Mouse (Mus musculus): ENCODE data around the gene Kprp. TPM values are rescaled to one million over a fixed set of nuclear protein-coding genes. Genes with fewer than 3 reads are reported as not detected.

The Kprp gene
- polyA plus RNA-seq (2017; shearing (Covaris generic)): not detected

DNA sequence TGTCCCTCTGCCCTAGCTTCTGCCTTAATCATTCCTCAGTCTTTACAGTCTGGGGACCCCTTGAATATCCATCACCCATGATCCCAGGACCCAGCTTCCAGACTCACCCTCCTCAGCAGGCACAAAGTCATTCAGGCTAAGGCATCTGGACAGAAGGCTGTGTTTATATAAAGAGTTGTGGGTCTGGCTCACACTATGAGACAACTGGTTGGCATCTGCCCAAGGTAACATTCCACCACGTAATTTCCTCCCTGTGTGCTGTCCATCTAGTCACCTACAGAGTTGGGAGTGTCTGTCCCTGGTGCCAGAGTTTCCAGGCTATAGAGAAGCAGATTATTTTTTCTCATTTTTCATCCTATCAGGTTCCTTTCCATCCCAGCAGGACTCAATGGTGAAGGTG lies at the start of gene Kprp:
TSS of gene Kprp (minus strand) at position 140 of the 400 bp plus-strand sequence.

DNA sequence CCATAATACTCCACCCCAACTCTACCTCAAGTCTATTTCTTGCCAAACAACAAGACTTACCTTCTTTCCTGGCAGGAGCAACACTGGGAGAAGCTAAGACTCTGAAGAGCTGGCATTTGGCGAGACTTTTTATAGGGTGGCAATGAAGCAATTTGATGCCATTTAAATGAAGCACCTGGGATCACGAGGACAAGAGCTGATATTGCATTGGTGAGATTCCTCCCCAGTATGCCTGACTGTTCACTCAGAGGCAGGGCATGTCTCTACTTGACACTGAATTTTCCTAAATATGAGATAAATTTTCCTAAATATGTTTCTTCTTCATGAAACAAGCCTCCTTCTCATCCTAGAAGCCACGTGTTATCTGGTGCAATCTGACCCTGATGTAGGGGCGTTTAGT lies 43.1 kb upstream of the Kprp start, which contains the start of gene 2310050C09Rik:
TSS of gene 2310050C09Rik (minus strand) at position 101 of the 400 bp plus-strand sequence.

DNA sequence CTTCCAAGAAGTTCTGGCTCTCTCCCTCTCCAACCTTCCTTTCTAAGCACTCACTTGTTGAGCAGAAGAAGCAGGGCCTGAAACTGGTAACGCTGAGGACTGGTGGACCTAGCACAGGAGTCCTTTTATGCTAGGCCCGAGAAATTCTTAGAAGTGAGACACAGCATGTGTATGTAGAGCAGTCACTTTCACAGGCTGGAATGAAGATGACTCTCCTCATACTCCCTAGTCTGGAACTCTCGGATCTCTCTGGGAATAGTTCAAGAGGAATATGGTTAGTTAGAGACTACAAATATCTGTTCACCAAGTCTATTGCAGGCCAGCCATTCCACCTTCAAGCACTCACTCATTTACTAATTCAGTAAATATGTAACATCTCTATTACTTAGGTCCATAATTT lies 24.1 kb upstream of the Kprp start, which contains the start of gene Lce1l:
TSS of gene Lce1l (minus strand) at position 101 of the 400 bp plus-strand sequence.

DNA sequence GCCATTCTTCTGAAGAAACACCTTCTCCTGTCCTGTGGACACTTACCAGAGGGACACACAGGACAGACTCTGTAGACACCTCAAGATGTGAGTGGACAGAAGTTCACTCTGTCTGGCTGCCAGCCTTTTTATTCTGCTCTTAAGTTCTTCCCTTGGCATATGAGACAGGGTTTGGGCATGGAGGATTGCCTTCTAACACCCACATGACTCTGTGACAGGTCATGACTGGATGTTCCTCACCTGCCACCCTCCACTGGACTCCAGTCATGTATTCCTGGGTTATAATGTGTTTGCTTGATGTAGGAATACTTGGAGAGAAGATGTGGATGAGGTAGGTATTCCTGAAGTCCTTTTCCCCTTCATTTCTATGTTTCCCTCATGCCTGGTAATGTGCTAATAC lies 19.3 kb downstream of the Kprp start, which contains the start of gene Lce1k:
TSS of gene Lce1k (minus strand) at position 101 of the 400 bp plus-strand sequence.

DNA sequence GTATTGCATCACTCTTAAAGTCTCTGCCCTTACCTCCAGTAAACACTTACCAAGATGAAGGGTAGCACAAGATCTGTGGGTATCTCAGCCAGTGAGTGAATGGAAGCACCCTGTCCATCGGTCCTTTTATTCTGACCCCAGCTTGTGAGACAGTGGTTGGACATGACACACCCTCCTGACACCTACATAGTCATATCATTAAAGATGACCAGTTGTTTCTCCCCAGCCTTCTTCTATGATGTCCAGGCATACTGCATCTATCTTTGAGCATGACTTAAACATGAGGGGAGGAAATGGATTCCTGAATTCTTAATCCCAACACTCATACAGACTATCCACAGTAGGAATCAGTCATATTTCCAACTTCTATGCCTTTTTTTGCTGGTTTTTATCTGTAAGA lies 36.6 kb downstream of the Kprp start, which contains the start of gene Lce1j:
TSS of gene Lce1j (minus strand) at position 101 of the 400 bp plus-strand sequence.

DNA sequence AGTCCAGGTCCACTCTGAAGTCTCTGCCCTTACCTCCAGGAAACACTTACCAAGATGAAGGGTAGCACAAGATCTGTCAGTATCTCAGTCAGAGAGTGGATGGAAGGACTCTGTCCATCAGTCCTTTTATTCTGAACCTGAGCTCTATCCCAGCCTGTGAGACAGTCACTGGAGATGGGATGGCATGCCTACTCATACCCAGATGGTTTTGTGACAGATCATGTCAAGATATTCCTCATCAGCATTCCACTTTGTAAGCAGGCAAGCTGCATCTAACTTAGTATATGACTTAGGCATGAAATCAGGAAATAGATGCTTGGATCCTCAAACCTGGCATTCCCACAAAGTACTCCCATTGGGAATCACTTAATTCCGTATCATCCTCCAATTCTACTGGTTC lies 48.2 kb downstream of the Kprp start, which contains the start of gene Lce1i:
TSS of gene Lce1i (minus strand) at position 101 of the 400 bp plus-strand sequence.

Other genes with a start within 250 kb of the Kprp start
- gene Smcp, start 238.2 kb downstream of the Kprp start, polyA plus RNA-seq (2017; shearing (Covaris generic)): not detected
- gene 2210017I01Rik, start 219.8 kb downstream of the Kprp start, polyA plus RNA-seq (2017; shearing (Covaris generic)): not detected
- not detected for gene Lce6a, start 205.6 kb downstream of the Kprp start, polyA plus RNA-seq (2017; shearing (Covaris generic))
- gene Lce1a1, start 178.9 kb downstream of the Kprp start, polyA plus RNA-seq (2017; shearing (Covaris generic)): not detected
- not detected for gene Lce1b, start 170.3 kb downstream of the Kprp start, polyA plus RNA-seq (2017; shearing (Covaris generic))
- gene Lce1a2, start 156.9 kb downstream of the Kprp start, polyA plus RNA-seq (2017; shearing (Covaris generic)): not detected
- gene Lce1c, start 148.0 kb downstream of the Kprp start, polyA plus RNA-seq (2017; shearing (Covaris generic)): not detected
- gene Lce1d, start 140.0 kb downstream of the Kprp start, polyA plus RNA-seq (2017; shearing (Covaris generic)): not detected
- not detected for gene Lce1e, start 118.2 kb downstream of the Kprp start, polyA plus RNA-seq (2017; shearing (Covaris generic))
- gene Lce1f, start 106.9 kb downstream of the Kprp start, polyA plus RNA-seq (2017; shearing (Covaris generic)): not detected
- not detected for gene Gm38119, start 88.2 kb downstream of the Kprp start, polyA plus RNA-seq (2017; shearing (Covaris generic))
- gene Lce1g, start 74.9 kb downstream of the Kprp start, polyA plus RNA-seq (2017; shearing (Covaris generic)): not detected
- gene Lce1h, start 62.2 kb downstream of the Kprp start, polyA plus RNA-seq (2017; shearing (Covaris generic)): not detected
- gene Lce1i, start 48.3 kb downstream of the Kprp start, polyA plus RNA-seq (2017; shearing (Covaris generic)): not detected
- not detected for gene Lce1j, start 36.7 kb downstream of the Kprp start, polyA plus RNA-seq (2017; shearing (Covaris generic))
- gene Lce1k, start 19.4 kb downstream of the Kprp start, polyA plus RNA-seq (2017; shearing (Covaris generic)): not detected
- gene Lce1l, start 24.0 kb upstream of the Kprp start, polyA plus RNA-seq (2017; shearing (Covaris generic)): not detected
- not detected for gene 2310050C09Rik, start 43.0 kb upstream of the Kprp start, polyA plus RNA-seq (2017; shearing (Covaris generic))
- not detected for gene Lce3a, start 99.0 kb upstream of the Kprp start, polyA plus RNA-seq (2017; shearing (Covaris generic))
- not detected for gene Lce3b, start 105.7 kb upstream of the Kprp start, polyA plus RNA-seq (2017; shearing (Covaris generic))
- gene Lce3c, start 117.2 kb upstream of the Kprp start, polyA plus RNA-seq (2017; shearing (Covaris generic)): not detected
- gene Lce3d, start 130.1 kb upstream of the Kprp start, polyA plus RNA-seq (2017; shearing (Covaris generic)): not detected
- gene Lce3e, start 139.8 kb upstream of the Kprp start, polyA plus RNA-seq (2017; shearing (Covaris generic)): not detected
- gene Lce3f, start 165.0 kb upstream of the Kprp start, polyA plus RNA-seq (2017; shearing (Covaris generic)): not detected
- gene Crct1, start 188.4 kb upstream of the Kprp start, polyA plus RNA-seq (2017; shearing (Covaris generic)): not detected
- not detected for gene Lce1m, start 191.8 kb upstream of the Kprp start, polyA plus RNA-seq (2017; shearing (Covaris generic))
- gene Gm4858, start 241.6 kb upstream of the Kprp start, polyA plus RNA-seq (2017; shearing (Covaris generic)): not detected

Data from effector memory CD4-positive, alpha-beta T cell, adult 5 months (primary cell).